Mouse (Mus musculus): Measurements from ENCODE around the gene Ces1a.

DNA sequence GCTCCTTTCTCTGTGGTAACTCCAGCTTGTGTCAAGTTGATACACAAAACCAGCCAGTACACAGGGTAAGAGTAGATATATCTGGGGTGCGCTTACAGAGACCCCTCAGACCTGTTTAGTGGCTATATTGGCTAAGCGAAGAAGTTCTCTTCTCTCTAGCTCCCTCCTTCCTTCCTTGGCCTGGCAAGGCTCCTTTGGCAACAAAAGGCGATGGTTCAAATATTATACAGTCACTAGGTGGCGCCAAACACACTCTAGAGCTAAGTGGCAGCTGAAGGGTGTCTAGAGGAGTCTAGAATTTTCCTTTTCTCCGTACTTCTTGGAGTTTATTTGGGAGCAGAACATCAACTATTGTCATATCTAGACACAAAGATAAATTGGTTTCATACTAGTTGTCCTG lies 37.7 kb downstream of the Ces1a start:
- TF ChIP-seq CTCF (IDR thresholded peaks at IDR 0.05), result peak; percentile 76
- no peak for TF ChIP-seq POLR2A (IDR thresholded peaks at IDR 0.05; ENCODE audit: insufficient read depth, low read depth, low read length)
